Mouse (Mus musculus): ENCODE results near the gene Jpt1.
A peak's percentile ranks its signal among the peaks of the same experiment; 100 is the strongest.
"Not testable (repeated sequence)": the region's sequence is repeated elsewhere in the genome, so short reads cannot be mapped to it uniquely, and the experiment has no call there.

Gene Jpt1

DNA sequence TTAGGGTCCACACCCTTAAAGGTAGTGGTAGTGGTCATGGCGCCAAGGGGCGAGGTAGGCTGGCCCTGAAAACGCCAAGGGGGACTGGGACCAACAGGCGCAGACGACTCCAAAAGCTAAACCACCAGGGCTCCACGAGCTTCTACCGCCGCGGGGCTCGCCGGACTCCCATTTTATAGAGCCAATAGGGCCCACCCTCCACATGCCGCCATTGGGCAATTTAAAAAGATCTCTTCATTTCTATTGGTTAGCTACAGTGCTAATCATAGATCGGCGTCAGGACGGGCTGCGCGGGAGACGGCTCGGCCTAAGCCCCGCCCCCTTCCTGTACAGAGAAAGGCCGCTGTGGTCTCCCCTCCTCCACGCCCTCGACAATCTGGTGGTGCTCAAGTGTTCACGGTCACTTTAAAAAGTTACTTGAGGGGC, at the start of gene Jpt1:
Gene Jpt1 (minus strand): TSS at position 150 of the 426 bp plus-strand sequence.
- DNase-seq (ENCODE audit: low spot score in 2 of 2) = peak; percentile 99 to 100

DNA sequence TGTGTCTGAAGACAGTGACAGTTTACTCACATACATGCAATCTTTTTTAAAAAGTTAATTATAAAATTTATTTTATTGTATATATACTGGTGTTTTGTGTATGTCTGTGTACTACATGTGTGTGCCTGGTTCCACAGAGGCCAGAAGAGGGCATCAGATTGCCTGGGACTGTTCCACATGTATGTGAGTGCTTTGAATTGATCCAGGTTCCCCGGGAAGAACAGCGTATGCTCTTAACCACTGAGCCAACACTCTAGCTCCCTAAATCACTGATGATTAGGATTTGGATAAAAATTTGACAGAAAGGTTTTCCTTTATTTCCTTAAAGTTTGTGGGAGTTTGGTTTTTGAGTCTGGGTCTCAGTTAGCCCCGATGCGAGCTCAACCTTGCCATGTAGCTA, 49.2 kb upstream of the Jpt1 start:
- no peak for DNase-seq (ENCODE audit: low spot score in 2 of 2)

DNA sequence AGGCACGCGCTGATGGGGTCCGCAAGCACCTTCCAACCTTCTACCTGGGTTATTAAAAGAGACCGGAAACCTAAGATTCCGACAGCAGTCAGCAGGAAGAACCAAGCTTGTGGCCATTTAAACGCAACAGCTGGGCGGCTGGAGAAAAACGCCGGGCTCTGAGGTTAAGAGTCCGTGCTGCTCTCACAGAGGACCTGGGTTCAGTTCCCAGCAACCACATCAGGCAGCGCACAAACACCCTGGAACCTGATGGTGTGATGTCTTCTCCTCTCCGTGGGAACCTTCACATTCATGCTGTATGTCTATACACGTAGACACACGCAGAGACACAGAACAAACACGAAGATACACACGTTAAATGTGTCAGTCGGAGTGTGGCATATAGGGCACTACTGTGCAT, 41.5 kb upstream of the Jpt1 start:
- no peak for DNase-seq (ENCODE audit: low spot score in 2 of 2)

DNA sequence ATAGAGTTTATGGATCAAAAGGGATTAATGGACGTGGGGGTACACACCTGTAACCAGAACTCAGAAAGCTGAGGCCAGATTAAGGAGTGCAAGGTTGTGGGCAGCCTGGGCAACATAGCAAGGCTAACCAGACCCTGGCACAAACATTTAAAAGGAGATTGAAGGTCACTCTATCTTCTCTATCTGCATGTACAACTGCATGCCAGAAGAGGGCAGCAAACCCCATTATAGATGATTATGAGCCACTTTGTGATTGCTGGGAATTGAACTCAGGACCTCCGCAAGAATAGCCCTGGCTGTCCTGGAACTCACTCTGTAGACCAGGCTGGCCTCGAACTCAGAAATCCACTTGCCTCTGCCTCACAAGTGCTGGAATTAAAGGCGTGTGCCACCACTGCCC, 38.6 kb upstream of the Jpt1 start:
- no peak for DNase-seq (ENCODE audit: low spot score in 2 of 2)

DNA sequence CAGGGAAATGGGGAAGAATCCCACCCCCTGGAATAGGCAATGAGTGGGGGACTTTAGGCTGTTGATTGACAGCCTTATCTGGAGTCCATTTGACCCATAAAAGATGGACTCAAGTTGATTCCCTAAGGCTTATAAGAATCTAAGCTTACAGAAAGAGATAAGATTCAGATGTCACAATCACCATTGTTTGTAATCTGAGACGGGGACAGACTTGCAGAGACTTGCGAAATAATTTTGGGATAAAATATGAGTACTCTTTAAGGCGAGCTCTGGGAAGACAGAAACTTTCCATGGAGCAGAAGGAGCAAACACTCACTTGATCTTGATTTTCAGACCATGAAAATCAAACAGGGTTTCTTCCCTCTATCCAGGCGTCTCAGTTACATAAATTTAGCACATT, 29.4 kb upstream of the Jpt1 start:
- DNase-seq (ENCODE audit: low spot score in 2 of 2) = no peak

DNA sequence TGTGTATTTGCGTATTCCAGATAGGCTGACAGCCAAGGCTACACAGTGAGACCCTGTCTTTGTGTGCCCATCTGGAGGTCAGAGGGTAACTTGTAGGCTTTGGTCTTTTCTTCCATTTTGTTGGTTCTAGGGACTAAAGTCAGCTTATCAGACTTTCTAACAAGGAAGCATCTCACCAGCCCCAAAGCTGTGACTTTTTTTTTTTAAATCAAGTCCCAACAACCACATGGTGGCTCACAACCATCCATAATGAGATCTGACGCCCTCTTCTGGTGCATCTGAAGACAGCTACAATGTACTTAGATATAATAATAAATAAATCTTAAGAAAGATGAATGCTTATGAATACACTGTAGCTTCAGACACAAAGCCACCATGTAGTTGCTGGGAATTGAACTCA, 23.9 kb upstream of the Jpt1 start:
- no peak for DNase-seq (ENCODE audit: low spot score in 2 of 2)

DNA sequence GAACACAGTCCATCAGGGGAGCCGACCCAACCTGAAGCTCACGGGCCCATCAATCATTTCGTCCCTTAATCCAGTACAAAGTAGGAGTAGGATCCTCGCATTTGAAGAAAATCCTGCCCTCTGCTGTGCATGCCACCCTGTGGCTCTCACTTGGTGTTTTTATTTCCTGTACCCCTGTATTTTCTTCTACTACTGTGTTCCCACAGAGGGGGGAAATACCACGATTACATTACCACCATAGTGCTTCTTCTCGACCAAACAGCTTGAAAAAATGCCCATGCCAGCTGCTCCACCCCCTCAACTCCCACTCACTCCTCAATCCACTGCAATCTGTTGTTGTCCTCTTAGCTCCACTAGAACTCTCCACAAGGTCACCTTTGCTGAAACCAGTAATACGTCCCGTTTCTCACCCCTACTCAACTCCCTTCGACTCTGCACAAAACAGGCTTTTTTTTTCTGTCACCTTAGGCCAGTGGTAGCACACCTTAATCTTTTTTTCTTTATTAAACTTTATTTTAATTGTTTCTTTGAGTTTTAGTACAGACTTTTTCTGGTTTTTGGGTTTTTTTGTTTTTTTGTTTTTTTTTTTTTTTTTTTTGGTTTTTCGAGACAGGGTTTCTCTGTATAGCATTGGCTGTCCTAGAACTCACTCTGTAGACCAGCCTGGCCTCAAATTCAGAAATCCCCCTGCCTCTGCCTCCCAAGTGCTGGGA, 22.8 kb upstream of the Jpt1 start:
- no peak for DNase-seq (ENCODE audit: low spot score in 2 of 2)

DNA sequence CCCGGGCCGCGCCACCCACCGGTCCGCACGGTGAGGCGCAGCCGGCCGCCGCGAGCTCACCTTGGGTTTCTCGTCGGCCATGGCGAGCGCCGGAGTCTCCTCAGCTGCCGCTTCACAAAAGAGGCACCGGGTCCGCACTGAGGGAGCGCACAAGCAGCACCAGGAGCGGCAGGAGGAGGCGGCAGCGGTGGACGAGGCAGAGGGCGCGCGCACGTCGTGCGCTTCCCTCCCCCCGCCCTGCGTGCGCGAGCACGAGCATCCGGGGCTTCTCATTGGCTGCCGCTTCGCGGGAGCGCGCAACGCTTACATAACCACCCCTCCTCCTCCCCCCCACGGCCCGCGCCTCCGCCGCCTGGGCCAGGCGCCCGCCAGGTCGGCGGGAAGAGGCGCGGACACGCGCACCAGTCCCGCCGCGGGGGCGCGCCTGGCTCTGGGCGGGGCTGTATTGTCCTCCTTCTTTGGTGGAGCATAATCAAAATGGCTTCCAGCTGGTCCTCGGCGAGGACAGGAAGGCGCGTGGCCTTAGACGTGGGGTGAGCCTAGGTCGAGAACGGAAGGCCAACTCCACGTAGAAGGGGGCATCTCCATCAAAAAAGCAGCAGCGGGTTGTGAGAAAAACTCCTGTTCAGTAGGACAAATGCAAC, 22.0 kb upstream of the Jpt1 start, which contains the start of gene Sumo2:
Gene Sumo2 (minus strand): TSS at position 239 of the 644 bp plus-strand sequence.
- DNase-seq (ENCODE audit: low spot score in 2 of 2) = peak; percentile 99 to 100

DNA sequence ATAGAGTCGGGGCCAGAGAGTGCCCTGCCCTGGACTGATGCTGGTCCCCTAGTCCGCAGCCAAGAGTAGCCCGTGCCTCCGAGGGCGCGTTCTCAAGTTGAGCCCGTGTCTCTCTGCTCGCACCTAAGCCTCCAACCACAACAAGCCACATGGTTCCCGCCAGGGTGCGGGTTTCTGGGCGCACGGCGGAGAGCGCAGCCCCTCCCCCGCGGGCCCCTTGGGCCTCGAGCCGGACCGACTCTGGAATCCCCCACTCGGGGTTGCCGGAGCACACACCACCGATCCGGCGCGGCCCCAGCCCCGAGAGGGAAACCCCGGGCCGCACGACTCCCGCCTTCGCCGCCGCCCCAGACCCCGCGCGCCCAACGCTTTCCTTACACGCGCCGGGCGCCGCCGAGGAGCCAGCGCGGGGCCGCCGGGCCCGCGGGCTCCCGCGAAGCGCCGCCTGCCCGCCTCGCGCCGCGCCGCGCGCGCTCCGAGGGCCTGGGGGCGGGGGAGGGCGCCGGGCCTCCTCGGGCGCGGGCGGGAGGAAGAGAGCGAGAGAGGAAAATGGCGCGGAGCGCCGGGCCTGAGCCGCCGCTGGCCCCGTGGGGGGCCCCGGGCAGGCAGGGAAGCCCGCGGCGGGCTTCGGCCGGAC, 21.3 kb upstream of the Jpt1 start:
- peak in 1 of 2 experiments; percentile 78 for DNase-seq (ENCODE audit: low spot score in 2 of 2)

DNA sequence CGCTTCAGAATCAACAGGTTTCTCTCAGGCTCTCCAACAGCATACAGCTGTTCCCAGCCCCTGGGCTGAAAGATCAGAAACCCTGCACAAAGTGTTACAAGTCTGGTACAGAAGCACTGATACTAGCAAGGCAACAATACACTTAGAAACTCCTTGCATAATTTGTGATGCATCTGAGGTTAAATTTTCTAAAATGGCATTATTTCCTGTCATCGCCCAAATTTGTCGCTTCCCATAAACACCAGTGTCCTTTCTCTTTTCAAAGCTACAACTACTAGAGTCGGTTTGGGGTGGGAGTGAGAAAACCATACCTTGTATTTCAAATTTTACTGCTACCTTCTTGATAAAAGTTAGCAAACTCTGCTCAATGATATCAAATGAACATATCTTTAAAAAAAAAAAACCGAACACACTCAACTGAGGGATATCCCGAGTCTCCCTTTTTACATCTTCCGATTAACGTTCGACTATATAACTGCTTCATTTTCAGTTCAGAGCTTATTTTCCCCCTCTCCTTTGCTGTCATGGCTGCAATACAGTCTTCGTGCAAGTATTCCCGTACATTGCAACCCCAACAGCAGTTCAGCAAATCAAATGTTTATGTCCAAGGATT, 20.7 kb upstream of the Jpt1 start:
- DNase-seq (ENCODE audit: low spot score in 2 of 2) = no peak

DNA sequence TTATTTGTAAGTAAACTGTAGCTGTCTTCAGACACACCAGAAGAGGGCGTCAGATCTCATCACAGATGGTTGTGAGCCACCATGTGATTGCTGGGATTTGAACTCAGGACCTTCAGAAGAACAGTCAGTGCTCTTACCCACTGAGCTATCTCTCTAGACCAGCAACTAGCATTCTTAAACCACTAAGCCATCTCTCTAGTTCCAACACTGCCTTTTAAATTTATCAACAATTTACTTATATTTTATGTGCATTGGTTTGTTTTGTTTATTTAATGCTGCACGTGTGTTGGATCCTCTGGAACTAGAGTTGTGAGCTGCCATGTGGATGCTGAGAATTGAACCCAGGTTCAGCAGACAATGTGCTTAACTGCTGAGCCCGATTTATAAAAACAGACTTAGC, 12.3 kb upstream of the Jpt1 start:
- not testable (repeated sequence) for DNase-seq (ENCODE audit: low spot score in 2 of 2)

DNA sequence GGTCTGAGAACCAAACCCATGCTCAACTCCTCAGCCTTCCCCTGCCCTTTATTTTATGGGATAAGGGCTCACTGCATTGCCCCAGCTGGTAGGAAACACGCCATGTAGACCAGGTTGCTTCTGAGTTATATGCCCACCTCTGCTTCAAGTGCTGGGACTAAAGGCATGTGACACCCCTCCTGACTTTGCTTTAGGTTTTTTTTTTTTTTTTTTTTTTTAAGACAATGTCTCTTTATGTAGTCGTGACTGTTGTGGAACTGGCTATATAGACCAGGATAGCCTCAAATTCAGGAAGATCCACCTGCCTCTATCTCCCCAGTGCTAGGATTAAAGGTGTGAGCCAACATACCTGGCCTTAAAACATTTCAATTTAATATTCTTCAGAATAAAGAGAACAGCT, 8.5 kb upstream of the Jpt1 start:
- DNase-seq (ENCODE audit: low spot score in 2 of 2) = no peak

DNA sequence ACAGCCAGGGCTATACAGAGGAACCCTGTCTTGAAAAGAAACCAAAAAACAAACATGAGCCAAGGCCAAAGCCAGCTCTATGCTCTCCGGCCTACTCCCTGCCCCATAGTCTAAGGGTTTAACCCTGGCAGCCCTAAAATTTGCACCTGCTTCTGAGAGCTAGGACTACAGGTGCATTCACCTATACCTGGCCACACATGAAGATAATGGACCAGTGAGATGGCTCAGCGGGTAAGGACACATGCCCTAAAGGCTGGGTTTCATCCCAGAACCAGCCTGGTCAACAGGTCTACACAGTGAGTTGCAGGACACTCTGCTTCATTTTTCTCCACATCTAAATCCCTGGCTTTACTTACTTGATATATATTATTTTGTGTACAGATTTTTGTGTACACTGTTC, 8.1 kb upstream of the Jpt1 start:
- no peak for DNase-seq (ENCODE audit: low spot score in 2 of 2)

DNA sequence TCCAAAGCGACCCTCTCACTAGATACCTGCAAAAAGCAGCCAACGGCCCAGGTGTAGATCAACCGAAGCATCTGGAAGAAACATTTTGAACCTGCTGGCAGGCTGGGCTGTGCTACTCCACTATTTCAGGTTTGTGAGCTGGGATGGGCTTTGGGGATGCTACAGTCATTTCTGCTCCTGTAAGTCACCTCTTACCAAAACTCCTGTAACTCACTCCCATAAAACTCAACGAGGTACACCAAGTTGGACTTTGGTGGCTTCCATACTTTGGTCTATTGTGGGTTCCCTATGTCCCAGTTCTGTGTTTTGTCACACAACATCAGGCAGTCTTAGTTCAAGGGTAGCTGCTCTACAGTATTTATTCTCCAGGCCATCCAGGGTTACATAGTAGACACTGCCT, 6.9 kb upstream of the Jpt1 start:
- no peak for DNase-seq (ENCODE audit: low spot score in 2 of 2)

DNA sequence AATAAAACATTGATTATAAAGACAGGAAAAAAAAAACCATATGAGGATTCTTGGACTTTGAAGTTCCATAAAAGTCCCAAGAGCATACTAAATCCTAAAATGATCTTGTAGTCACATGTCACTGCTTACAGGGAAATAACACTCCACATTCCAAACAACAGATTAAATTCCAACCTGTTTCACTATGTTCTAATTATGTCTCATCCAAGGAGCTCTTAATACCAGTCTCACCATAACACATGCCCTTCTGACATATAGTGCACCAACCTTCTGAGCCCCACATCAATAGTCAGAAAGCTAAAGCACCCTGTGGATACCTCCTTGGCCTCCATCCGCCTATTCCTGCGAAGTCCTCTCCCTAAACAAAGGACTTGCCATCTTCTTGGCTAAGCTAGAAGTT, 6.0 kb upstream of the Jpt1 start:
- no peak for DNase-seq (ENCODE audit: low spot score in 2 of 2)

DNA sequence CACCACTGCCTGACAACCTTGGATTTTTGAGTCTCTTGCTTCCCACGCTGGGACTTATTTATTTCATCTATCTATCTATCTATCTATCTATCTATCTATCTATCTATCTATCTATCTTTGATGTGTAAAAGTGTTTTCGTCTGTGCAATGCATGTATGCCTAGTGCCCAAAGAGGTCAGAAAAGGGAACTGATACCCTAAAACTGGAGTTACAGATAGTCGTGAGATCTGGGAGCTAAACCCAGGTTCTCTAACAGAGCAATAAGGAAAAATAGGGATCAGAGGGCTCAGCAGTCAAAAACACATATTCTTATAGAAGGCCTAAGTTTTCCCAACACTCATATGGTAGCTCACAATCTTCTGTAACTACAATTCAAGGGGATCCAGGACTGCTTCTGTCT, 5.4 kb upstream of the Jpt1 start:
- DNase-seq (ENCODE audit: low spot score in 2 of 2) = no peak

DNA sequence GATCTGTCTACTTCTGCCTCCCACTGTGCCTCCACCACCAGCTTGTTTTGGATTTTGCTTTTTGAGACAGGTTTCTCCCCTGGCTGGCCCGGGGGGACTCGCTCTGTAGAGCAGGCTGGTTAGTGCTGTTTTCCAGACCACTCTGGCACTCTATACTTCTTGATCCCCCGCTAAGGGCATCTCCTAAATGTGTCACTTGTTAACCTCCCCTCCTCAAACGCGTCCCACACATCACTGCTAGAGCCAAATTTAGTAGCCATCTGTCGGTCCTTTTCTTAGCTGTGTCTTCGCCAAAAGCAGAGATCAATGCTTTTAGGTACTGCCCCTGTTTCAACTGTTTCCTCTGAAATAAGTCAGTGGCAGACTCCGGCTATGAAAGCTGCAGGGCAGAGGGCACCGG, 4.5 kb upstream of the Jpt1 start:
- no peak for DNase-seq (ENCODE audit: low spot score in 2 of 2)

DNA sequence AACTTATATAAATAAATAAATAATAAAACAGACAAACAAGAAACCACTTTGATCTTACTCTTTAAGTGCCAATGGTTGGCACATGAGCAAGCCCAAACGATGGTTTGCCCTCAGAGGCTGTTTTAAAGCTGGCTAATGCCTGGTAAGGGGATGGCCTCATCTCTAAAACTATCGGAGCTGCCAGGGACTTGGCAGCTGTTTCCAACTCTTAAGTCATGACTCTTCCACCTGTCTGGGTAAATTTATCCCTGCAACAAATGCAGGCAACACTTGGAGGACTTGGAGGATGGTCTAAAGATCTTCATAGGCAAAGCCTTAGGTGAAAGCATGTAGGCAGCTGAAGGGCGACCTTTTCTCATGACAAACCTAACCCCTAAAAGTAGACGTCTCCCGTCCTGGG, 2.8 kb upstream of the Jpt1 start:
- no peak for DNase-seq (ENCODE audit: low spot score in 2 of 2)

DNA sequence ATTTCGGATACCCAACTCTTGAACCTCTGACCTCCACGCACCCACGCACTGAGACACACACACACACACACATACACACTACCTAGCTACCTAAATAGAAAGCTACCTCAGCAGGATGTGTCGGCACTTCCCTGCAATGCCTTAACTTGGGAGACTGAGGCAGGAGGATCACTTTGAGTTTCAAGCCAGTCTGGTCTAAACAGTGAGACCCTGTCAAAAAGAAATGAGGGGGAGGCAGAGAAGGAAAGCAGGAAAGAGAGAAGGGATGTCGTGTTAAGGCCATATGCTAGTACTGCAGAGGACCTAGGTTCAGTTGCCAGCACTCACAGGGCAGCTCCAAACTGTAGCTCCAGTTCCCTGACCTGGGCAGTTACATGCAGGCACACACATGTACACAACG, 834 bp upstream of the Jpt1 start:
- no peak for DNase-seq (ENCODE audit: low spot score in 2 of 2)

DNA sequence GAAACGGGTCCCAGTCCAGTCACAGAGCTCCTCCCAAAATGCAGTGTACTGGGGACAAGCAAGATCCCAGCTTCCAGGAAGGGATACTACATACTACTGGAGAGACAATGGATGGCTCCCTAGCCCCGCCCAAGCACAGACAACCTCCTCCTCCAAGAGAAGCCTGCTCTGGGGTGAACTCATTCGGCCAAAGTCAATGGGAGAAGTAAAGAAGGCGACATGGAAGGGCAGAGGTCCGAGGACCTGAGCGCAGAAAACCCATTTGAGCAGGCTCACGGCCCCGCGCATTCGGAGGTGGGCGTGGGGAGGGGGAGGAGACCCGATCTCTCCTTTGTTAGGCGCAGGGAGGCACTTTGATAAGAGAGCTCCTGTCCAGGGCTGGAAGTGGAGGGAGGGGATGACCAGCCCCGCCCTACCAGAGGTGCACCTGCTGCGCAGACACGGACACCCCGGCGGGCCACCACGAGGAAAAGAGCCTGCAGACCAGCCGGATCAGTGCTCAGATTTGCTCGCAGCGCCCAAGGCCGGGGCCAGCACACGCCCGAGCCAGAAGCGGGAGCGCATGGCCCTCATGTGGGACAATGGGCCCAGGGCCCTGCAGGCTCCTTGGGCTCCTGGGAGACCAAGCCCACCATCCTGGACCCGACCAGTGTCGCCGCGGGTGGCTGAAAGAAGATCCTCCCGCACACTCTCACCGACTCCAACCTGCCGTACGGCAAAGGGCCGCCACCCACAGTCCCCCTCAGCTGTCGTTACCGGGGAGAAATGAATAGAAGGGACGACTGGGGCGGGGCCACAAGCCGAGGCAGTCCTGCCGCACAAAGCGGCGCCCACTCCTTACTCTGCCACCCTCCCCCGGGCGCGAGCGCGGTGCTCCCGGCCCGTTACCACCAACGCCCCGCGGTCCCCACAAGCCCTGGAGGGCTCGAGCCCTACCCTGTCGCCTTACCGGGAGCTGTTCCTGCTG, 633 bp downstream of the Jpt1 start:
- peak; percentile 48 to 57 for DNase-seq (ENCODE audit: low spot score in 2 of 2)

DNA sequence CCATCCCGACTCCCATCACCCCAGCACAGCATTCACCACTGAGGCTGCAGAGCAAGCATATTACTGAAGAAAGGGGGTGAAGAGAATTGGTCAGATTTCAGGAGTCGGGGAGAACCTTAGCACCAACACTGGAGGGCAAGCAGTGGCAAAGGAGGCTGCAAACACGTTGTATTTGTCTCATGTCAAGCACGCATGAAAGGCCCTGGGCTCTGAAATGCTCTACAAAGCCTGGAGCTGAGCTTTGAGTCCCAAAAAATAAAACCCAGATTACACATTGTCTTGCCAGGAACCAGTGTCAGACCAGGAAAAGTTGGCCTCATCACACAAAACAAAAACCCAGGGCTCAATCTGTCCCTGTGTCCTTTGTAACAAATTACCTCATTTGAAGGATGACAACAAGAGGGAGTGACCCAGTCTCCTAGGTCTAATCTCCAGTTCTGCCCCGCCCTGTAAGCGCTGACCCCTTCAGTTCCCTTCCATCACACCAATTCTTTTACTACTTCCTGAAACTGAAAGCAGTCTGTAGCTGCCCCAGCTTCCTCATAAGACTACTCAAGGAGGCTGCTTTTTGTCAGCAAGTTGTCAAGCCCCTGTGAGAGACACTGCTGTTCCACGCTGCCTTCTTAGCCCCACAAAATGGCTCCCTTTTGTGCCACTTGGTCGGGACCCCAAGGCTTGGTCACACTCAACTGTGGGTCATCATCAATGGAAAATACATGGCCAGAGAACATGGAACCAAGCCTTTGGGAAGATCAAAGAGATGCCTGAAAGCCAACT, 1.6 kb downstream of the Jpt1 start:
- peak; percentile 60 to 75 for DNase-seq (ENCODE audit: low spot score in 2 of 2)
